Mouse (Mus musculus) neutrophil, adult 83 days (primary cell): Measurements from ENCODE around the gene Gnai2. TPM values are rescaled to one million over a fixed set of nuclear protein-coding genes. Genes with fewer than 3 reads are reported as not detected.

ENCODE experiments used
- total RNA-seq, 2 experiments: library from RNA; stranded (reverse); gene quantifications; one replicate each; pipeline ENCODE4 v1.2.4; 2023

Gene Gnai2
- total RNA-seq = 1,000 to 10,000 TPM; 1,138 to 1,140 TPM

DNA sequence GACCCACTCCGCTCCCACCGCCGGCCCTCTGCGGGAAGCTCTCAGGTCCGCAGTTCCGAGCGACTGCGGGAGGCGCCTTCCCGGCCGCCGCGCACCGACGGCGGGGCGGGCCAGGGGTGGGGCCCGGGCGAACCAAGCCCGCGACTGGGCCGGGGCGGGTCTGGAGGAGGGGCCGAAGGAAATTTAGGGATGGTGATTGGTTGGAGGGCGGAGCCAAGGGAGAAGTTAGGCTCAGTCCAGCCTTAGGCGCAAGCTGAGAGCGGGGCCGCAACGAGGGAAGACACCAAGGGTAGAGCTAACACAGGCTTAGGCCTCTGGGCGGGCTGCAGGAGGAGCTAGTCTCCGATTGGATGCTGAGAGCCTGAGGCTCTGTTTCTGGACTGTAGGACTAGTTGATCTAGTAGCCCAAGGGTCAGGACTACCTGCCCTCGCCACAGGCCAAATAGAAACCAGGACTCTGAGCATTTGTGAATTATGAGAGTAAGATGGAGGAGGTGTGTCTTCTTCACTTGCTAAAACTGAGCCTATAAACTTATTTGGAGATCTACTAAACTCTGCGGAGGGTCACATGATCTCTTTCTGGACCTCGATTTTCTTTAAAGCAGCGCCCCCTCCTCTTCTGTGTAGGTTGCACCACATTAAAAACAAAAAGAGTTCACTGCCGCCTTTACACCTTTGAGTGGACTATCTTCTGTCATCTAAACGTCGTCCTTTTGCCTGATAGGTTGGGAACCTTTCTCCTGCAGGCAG, at the start of gene Gnai2:
Gene Gnai2 (minus strand): TSS at position 89 of the 750 bp plus-strand sequence.

DNA sequence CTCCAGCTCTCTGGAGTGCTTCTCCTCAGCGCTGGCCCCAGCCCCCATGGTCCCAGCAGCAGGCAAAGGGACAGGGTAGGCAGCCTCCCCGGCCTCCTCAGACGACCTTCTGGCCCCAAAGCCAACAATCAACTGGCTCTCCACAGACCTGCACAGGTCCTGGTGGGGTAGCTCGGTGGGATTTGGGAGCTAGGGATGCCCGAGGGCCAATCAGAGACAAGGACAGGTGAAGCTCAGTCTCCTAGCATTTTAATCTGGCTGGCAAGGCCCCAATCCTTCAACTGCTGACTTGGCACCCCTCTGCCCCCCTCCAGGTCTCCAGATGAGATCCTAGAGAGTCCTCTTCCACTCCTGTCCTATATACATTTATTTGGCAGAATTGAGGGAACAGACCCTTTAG, 44.3 kb upstream of the Gnai2 start, which contains the start of gene Gnat1:
Gene Gnat1 (minus strand): TSS at position 212 of the 400 bp plus-strand sequence.

DNA sequence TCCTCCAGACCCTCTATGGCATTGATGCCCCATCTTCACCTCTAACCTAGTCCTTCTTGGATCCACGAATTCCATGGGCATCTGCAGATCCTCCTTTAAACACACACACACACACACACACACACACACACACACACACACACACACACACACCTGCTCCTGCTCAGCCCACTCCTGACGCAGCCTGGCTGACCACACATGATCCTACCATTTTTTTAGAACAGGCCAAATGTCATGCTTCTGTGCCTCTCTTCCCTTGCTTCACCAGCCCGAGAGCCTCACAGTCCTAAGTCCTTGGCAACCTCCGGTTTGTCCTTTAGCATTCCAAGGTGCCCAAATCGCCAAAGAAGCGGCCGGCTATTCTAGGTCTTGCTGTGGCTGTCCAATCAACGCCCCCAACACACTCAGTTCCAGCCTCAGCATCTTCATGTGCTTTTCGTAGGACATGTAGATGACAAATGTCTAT, 34.3 kb upstream of the Gnai2 start, which contains the start of gene Slc38a3:
Gene Slc38a3 (minus strand): TSS at position 51 of the 466 bp plus-strand sequence.

DNA sequence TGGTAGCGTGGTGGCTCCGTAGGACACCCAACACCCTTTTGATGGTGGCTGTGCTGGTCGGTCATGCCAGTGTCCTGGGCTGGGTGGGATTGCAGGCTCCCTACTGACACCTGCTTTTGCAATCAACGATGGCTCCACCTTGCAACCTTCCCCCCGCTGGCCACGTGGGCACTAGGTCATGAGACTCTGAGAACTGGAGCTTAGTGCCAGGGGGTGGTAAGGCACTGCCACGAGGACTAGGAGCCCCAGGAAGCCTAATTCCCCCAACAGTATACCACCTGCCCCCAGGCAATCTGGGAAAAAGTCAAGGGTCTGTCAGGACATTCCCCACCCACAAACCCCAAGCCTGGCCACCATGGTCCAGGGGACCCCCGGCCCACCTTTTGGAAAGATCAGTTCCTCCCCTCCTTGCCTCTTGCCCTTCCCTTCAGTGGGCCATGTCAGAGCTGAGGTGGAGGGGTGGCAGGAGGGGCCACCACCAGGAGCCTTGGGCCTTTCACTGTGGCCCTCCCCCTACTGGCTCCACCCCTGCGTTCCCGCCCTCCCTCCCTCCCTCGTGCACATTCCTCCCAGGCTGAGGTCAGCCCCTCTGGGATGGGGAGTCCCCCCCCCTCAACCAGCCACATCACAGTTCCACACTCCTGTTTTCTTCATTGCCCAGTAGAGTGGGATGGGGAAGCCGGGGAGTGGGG, 26.3 kb downstream of the Gnai2 start, which contains the start of gene Sema3b:
Gene Sema3b (minus strand): TSS at position 489 of the 692 bp plus-strand sequence.

DNA sequence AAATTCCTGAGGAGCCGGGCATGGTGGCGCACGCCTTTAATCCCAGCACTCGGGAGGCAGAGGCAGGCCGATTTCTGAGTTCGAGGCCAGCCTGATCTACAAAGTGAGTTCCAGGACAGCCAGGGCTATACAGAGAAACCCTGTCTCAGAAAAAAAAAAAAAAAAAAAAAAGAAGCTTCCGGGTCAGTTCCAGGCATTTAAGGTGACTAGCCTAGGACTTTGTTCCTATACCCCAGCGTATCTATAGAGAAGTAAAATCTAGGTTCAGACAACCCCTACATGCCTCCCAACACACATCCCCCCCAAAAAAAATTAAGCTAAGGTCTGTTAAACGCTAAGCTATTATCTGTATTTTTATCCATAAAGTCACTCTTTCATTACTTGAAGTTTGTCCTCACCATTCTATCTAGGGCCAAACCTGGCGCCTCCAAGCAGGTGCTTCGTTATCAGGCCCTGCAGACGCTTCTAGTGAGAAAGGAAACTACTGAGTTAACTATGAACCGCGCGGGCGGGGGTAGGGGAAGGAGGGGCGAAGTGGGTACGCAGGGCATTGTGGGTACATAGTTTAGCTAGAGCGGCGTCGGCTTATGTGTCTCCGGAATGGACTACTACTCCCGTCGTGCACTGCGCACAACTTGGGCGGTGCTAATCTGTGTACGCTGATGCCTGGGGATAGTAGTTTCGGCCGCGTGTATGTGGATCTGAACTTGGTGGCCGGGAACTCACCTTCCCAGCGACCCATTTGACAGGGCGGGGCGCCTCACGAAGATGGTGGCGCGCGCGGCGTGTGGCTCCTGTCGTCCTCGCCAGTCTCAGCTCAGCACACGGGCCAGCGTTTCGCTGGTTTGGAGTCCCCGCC, 48.0 kb downstream of the Gnai2 start, which contains the start of gene Ifrd2:
Gene Ifrd2 (plus strand): TSS at position 669 of the 859 bp plus-strand sequence.

DNA sequence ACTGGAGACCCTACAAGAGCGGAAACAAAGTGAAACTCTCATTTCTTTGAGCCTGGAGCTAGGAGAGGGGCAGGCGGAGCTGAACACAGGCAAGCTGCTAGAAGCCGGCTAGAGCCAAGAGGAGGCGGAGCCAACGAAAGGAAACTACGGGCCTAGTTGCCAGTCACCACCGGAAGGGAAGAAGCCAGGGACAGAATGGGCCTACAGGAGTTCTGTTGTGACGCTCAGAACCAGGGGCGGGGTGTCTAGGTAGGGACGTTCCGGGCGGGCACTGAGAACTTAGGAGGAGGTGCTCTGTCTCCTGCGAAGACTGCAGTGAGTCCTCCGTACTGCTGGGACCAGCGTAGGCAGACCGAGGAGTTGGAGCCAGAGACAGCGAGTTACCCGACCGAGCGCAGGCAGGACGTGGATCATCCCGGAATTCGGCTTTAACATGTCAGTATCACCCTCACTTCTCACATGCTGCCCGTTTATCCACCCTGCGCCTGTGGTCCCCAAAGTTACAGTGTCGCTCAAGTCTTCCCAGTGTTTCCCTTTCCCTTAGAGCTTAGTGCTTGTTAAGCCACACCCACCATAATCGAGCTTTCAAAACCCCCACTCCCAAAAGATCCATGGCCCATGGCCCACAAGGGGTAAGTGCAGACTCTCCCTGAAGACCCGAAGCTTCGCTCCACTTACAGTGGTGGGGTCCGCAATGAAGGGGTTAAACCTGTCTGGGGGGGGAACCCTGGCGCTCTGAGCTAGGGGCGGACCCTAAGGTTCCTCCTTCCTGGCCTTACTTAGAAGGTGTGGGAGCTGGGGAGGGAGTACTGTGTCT, 54.5 kb downstream of the Gnai2 start, which contains the start of gene Hyal3:
Gene Hyal3 (plus strand): TSS at position 318 of the 817 bp plus-strand sequence.

DNA sequence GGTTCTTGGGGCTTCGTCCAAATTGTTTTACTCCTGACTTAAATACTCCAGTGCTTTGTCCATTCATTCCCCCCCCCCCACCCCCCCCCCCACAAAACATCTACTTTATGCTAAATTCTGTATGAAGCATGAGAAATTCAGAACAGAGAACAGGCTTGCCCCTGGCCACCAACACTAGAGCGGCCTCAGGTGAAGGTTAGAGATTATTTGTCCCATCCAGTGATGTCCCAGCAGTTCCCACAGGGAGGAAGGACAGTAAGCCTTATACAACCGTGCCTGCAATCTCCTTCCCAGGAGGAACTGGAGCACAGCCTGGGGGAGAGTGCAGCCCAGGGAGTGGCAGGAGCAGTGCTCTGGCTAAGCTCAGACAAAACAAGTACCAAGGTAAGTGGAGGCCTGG, 56.6 kb downstream of the Gnai2 start, which contains the start of gene Naa80:
Gene Naa80 (plus strand): TSS at position 301 of the 400 bp plus-strand sequence.

DNA sequence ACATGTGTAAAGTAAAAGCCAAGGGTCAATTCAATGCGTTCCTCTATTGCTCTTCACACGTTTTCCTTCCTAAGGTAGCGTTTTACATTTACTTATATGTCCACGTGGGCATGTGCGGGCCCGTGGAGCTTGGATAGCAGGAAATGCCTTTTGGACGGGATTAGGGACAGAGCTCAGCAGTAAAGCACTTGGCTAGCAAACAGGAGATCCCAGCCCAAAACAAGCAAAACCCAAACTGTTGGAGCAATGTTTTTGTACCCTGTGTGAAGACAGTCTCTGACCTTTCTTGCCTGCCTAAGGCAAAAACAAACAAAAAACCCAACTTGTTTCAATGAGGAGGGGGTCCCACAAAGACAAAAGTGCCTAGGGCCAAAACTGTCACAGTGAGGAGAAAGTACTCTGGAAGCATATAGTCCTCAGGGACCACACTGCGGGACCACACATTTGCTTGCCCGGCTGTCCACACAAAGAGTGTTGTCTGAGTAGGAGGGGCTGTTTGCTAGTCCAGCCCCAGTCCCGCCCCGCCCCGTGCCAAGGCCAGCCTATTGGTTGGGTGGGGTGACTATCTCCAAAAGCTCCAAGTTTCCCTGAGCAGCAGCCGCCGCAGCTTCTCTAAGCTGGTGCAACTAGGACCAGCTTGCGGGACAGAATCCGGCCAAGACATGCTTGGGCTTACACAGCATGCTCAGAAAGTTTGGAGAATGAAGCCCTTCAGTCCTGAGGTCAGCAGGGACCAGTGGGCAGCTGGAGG, 58.6 kb downstream of the Gnai2 start, which contains the start of gene Hyal1:
Gene Hyal1 (plus strand): TSS at position 571 of the 751 bp plus-strand sequence.

DNA sequence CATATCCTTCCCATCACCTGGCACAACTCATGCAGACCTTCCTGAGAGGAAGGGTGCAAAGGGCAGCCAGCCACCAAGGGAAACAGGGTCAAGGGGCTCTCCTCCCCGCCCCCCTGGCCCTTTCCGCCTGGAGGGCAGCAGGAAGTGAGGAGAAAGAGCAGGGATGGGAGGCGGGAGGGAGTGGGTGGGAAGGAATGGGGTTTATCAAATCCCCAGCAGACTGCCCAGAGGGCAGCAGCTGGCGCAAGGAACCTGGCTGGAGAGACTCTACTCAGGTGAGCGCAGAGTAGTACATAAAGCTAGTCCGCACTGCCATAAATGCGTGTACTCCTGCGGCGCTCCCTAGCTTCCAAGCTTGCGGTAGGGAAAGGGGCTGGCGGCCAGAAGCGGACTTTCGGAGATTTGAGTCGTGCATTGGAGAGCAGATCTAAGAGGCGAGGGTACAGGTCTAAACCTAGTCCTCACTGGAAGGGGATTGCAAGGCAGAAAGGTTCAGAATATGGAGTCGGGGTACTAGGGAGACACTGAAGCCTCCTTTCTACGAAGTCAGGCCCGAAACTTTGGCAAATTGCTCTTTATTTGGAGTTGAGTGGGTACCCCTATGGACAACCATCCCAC, 67.4 kb downstream of the Gnai2 start, which contains the start of gene Hyal2:
Gene Hyal2 (plus strand): TSS at position 244 of the 618 bp plus-strand sequence.

Other genes starting within 250 kb of the Gnai2 start
- under 1 TPM; 0.20 to 0.22 TPM for gene Cacna2d2, start 235.8 kb downstream of the Gnai2 start, total RNA-seq
- gene Tmem115, start 101.4 kb downstream of the Gnai2 start, total RNA-seq = 10 to 100 TPM; 14.3 to 17.0 TPM
- gene Cyb561d2, start 93.2 kb downstream of the Gnai2 start, total RNA-seq = 1 to 10 TPM; 5.9 to 7.1 TPM
- 1 to 10 TPM; 9.0 to 9.8 TPM for gene Nprl2, start 93.1 kb downstream of the Gnai2 start, total RNA-seq
- gene Zmynd10, start 88.1 kb downstream of the Gnai2 start, total RNA-seq = under 1 TPM in 1 of 2 experiments, not detected in 1; 0.44 TPM
- 10 to 100 TPM; 41.6 to 45.8 TPM for gene Rassf1, start 83.8 kb downstream of the Gnai2 start, total RNA-seq
- 1 to 10 TPM; 9.0 to 9.8 TPM for gene Tusc2, start 72.1 kb downstream of the Gnai2 start, total RNA-seq
- gene Hyal2, start 67.4 kb downstream of the Gnai2 start, total RNA-seq = 1 to 10 TPM; 3.9 to 4.1 TPM
- gene Hyal1, start 58.4 kb downstream of the Gnai2 start, total RNA-seq = 1 to 10 TPM; 1.1 to 1.6 TPM
- 10 to 100 TPM in 1 of 2 experiments, 1 to 10 TPM in 1; 9.2 to 10.3 TPM for gene Naa80, start 56.5 kb downstream of the Gnai2 start, total RNA-seq
- 1 to 10 TPM in 1 of 2 experiments, under 1 TPM in 1; 0.95 to 2.3 TPM for gene Hyal3, start 54.5 kb downstream of the Gnai2 start, total RNA-seq
- 10 to 100 TPM; 29.3 to 35.9 TPM for gene Ifrd2, start 47.7 kb downstream of the Gnai2 start, total RNA-seq
- gene Sema3b, start 26.1 kb downstream of the Gnai2 start, total RNA-seq = 1 to 10 TPM in 1 of 2 experiments, under 1 TPM in 1; 0.13 to 1.2 TPM
- not detected for gene Slc38a3, start 34.2 kb upstream of the Gnai2 start, total RNA-seq
- gene Gnat1, start 44.3 kb upstream of the Gnai2 start, total RNA-seq = not detected
- gene Sema3f, start 75.1 kb upstream of the Gnai2 start, total RNA-seq = not detected
- 100 to 1,000 TPM; 182 to 203 TPM for gene Rbm5, start 135.6 kb upstream of the Gnai2 start, total RNA-seq
- 10 to 100 TPM; 60.4 to 61.5 TPM for gene Rbm6, start 237.9 kb upstream of the Gnai2 start, total RNA-seq